Comparison of ENCODE assay signal across 11 mouse cellular contexts in the genomic region with DNA sequence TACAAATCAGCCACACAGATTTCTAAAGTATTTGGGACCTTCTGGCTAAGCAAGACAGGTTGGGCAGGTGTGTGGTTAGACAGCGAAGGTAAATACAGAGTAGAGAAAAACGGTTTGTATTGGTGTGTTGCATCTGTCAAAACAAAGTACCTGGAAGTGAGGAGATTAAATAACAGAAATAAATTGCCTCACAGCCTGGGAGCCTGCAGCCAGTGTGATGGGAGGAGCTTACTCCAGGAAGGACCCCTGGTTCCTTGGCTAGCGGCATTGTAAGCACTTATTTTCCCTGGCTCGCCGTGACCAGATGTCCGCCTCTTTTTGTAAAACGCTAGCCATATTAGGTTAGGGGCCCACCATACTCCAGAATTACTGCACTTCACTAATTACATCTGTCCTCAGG. TPM values are rescaled to one million over a fixed set of nuclear protein-coding genes. Genes with fewer than 3 reads are reported as not detected.
A peak's percentile ranks its signal among the peaks of the same experiment; 100 is the strongest.
DNase-seq lines count a peak whose midpoint lies in the region; ATAC-seq and TF ChIP-seq lines count a peak whose summit lies in the region.
"Had no signal": no experiment of that assay in that cellular context is flagged by ENCODE, and none has a peak within 500 bp of the region (broad histone marks: within the 10 kb centered on the region; RNA-seq: fewer than 3 reads in every experiment).

No protein-coding gene starts in this region.

- no peak overlapping the region for H3K9ac ChIP-seq in hindbrain, embryonic 11.5 days (ENCODE audit: low read depth, low read length)
- H3K9ac ChIP-seq in hindbrain, postnatal 0 days (replicated peaks; ENCODE audit: low read length): no peak overlapping the region
- H3K9ac ChIP-seq in forebrain, embryonic 15.5 days (replicated peaks): peak overlapping the region; percentile 87
- H3K9ac ChIP-seq in limb, embryonic 11.5 days (ENCODE audit: low read length): no peak overlapping the region
- H3K9ac ChIP-seq in neural tube, embryonic 13.5 days: peak overlapping the region; percentile 91; the same call in 1 of the 2 replicates

- H3K27me3 ChIP-seq in hindbrain, embryonic 11.5 days (ENCODE audit: control insufficient read depth, insufficient read depth, low read length): no peaks in the 10 kb centered on the region
- no peaks in the 10 kb centered on the region for H3K27me3 ChIP-seq in hindbrain, postnatal 0 days (ENCODE audit: insufficient read depth, low read length)
- no peaks in the 10 kb centered on the region for H3K27me3 ChIP-seq in forebrain, embryonic 15.5 days
- no peaks in the 10 kb centered on the region; the same call in 1 of the 2 replicates for H3K27me3 ChIP-seq in limb, embryonic 11.5 days (ENCODE audit: control insufficient read depth, insufficient read depth, low read length)
- H3K27me3 ChIP-seq in neural tube, embryonic 13.5 days: no peaks in the 10 kb centered on the region; the same call in 1 of the 2 replicates

- DNase-seq in hindbrain, embryonic 11.5 days (ENCODE audit: low spot score): peak; percentile 30
- DNase-seq in hindbrain, postnatal 0 days (ENCODE audit: low spot score): no peak
- DNase-seq in limb, embryonic 11.5 days (ENCODE audit: low spot score): peak; percentile 54
- DNase-seq in left cerebral cortex, adult 18-20 months (ENCODE audit: low spot score in 2 of 2): no peak
- DNase-seq: kidney, adult 11 months had no signal

- H3K4me3 ChIP-seq in hindbrain, embryonic 11.5 days (ENCODE audit: low read depth, low read length): no peak overlapping the region
- no peak overlapping the region for H3K4me3 ChIP-seq in hindbrain, postnatal 0 days (ENCODE audit: low read length)
- peak overlapping the region; percentile 64; the same call in 1 of the 2 replicates for H3K4me3 ChIP-seq in forebrain, embryonic 15.5 days
- H3K4me3 ChIP-seq in limb, embryonic 11.5 days (ENCODE audit: low read depth, low read length): no peak overlapping the region
- H3K4me3 ChIP-seq in neural tube, embryonic 13.5 days: peak overlapping the region; percentile 66; the same call in 1 of the 2 replicates

- H3K27ac ChIP-seq in hindbrain, embryonic 11.5 days (ENCODE audit: low read depth, low read length): peak overlapping the region; percentile 39; the same call in 1 of the 2 replicates
- no peak overlapping the region for H3K27ac ChIP-seq in hindbrain, postnatal 0 days
- peak overlapping the region; percentile 97 for H3K27ac ChIP-seq in forebrain, embryonic 15.5 days (replicated peaks)
- no peak overlapping the region for H3K27ac ChIP-seq in limb, embryonic 11.5 days (replicated peaks; ENCODE audit: low read depth, low read length)
- peak overlapping the region; percentile 98 for H3K27ac ChIP-seq in neural tube, embryonic 13.5 days (replicated peaks)
- H3K27ac ChIP-seq: heart, embryonic 13.5 days had no signal

- WGBS in hindbrain, embryonic 11.5 days: 18% methylated on average over 7 of the region's 7 CpGs
- 32% methylated on average over 7 of the region's 7 CpGs for WGBS in hindbrain, postnatal 0 days
- WGBS in forebrain, embryonic 15.5 days: 18% methylated on average over 7 of the region's 7 CpGs
- 10% methylated on average over 7 of the region's 7 CpGs for WGBS in limb, embryonic 11.5 days
- 13% methylated on average over 7 of the region's 7 CpGs for WGBS in neural tube, embryonic 13.5 days

- H3K4me2 ChIP-seq in hindbrain, embryonic 11.5 days (replicated peaks; ENCODE audit: low read depth, low read length): no peak overlapping the region
- H3K4me2 ChIP-seq in hindbrain, postnatal 0 days (ENCODE audit: low read depth, low read length): no peak overlapping the region; the same call in 1 of the 2 replicates
- H3K4me2 ChIP-seq in forebrain, embryonic 15.5 days (replicated peaks): peak overlapping the region; percentile 62
- no peak overlapping the region for H3K4me2 ChIP-seq in limb, embryonic 11.5 days (ENCODE audit: low read depth, severe bottlenecking)
- peak overlapping the region; percentile 79 for H3K4me2 ChIP-seq in neural tube, embryonic 13.5 days

- H3K4me1 ChIP-seq in hindbrain, embryonic 11.5 days (replicated peaks; ENCODE audit: control insufficient read depth, insufficient read depth, low read length): peaks cover 18% of the 10 kb centered on the region
- no peaks in the 10 kb centered on the region for H3K4me1 ChIP-seq in hindbrain, postnatal 0 days (ENCODE audit: insufficient read depth, low read length)
- H3K4me1 ChIP-seq in forebrain, embryonic 15.5 days: peaks cover 64% of the 10 kb centered on the region
- peaks cover 20% of the 10 kb centered on the region for H3K4me1 ChIP-seq in limb, embryonic 11.5 days (ENCODE audit: control insufficient read depth, insufficient read depth, low read length)
- H3K4me1 ChIP-seq in neural tube, embryonic 13.5 days (replicated peaks): peaks cover 86% of the 10 kb centered on the region

- TF ChIP-seq CTCF in hindbrain, postnatal 0 days (IDR thresholded peaks at IDR 0.05; ENCODE audit: low read depth): no peak

- H3K9me3 ChIP-seq in hindbrain, embryonic 11.5 days (ENCODE audit: control insufficient read depth, low read length): no peaks in the 10 kb centered on the region
- no peaks in the 10 kb centered on the region for H3K9me3 ChIP-seq in hindbrain, postnatal 0 days (ENCODE audit: low read length)
- no peaks in the 10 kb centered on the region for H3K9me3 ChIP-seq in forebrain, embryonic 15.5 days
- H3K9me3 ChIP-seq in limb, embryonic 11.5 days (ENCODE audit: control insufficient read depth, low read length): no peaks in the 10 kb centered on the region
- H3K9me3 ChIP-seq in neural tube, embryonic 13.5 days: no peaks in the 10 kb centered on the region
- H3K9me3 ChIP-seq: G1E; heart, embryonic 13.5 days had no signal

- no peaks in the 10 kb centered on the region for H3K36me3 ChIP-seq in hindbrain, embryonic 11.5 days (ENCODE audit: control insufficient read depth, insufficient read depth, low read length)
- no peaks in the 10 kb centered on the region for H3K36me3 ChIP-seq in hindbrain, postnatal 0 days (ENCODE audit: insufficient read depth, low read length)
- no peaks in the 10 kb centered on the region for H3K36me3 ChIP-seq in forebrain, embryonic 15.5 days
- H3K36me3 ChIP-seq in limb, embryonic 11.5 days (ENCODE audit: control insufficient read depth, insufficient read depth, low read length): no peaks in the 10 kb centered on the region
- H3K36me3 ChIP-seq in neural tube, embryonic 13.5 days: no peaks in the 10 kb centered on the region
- H3K36me3 ChIP-seq: G1E; heart, embryonic 13.5 days had no signal

- no peak for ATAC-seq in hindbrain, embryonic 11.5 days (ENCODE audit: low FRiP score)
- ATAC-seq in hindbrain, postnatal 0 days: no peak
- ATAC-seq in forebrain, embryonic 15.5 days (replicated peaks): no peak
- ATAC-seq in limb, embryonic 11.5 days (ENCODE audit: insufficient number of reproducible peaks, low FRiP score, low TSS enrichment, low read depth): no peak
- no peak for ATAC-seq in neural tube, embryonic 13.5 days (ENCODE audit: low read depth)
- no peak for ATAC-seq in megakaryocyte, adult 5-6 weeks (ENCODE audit: poor library complexity, severe bottlenecking)
- no peak for ATAC-seq in megakaryocyte progenitor cell, adult 5-6 weeks (replicated peaks; ENCODE audit: poor library complexity)

RNA-seq across cellular contexts. Expression of gene Trim2, which starts 45.8 kb away (rescaled TPM):
- polyA plus RNA-seq in hindbrain, embryonic 11.5 days (2014; fragmentation: Nextera tagmentation; extraction: Ambion mirVana): 104 and 109 TPM in 2 replicates
- total RNA-seq in hindbrain, postnatal 0 days (2014; rRNA removed): 217 and 236 TPM in 2 replicates
- 116 and 130 TPM in 2 replicates for polyA plus RNA-seq in hindbrain, postnatal 0 days (2015; fragmentation: Nextera tagmentation; extraction: Ambion mirVana)
- polyA plus RNA-seq in forebrain, embryonic 15.5 days (2015; fragmentation: Nextera tagmentation; extraction: Ambion mirVana): 188 and 194 TPM in 2 replicates
- polyA plus RNA-seq in limb, embryonic 11.5 days (2014; fragmentation: Nextera tagmentation; extraction: Ambion mirVana): 12.4 and 13.5 TPM in 2 replicates
- polyA plus RNA-seq in neural tube, embryonic 13.5 days (2015; fragmentation: Nextera tagmentation; extraction: Ambion mirVana): 126 and 142 TPM in 2 replicates
- total RNA-seq in left cerebral cortex, adult 18-20 months (2021): 100 to 1,000 TPM; 246 to 258 TPM
- 0.62 TPM in 1 of 2 replicates, not detected in the other for total RNA-seq in megakaryocyte, adult 5-6 weeks (2015)
- 0.99 and 1.7 TPM in 2 replicates for total RNA-seq in megakaryocyte, adult 5-6 weeks (2017)
- total RNA-seq in megakaryocyte progenitor cell, adult 5-6 weeks (2015): 0.39 and 1.5 TPM in 2 replicates
- 0.46 and 1.1 TPM in 2 replicates for total RNA-seq in megakaryocyte progenitor cell, adult 5-6 weeks (2017)
- polyA plus RNA-seq: G1E had no signal

Comparison
In these comparisons a context has a peak if more than half of its experiments do, and no peak if none do; other contexts are left out.
1. DNase-seq: peak in hindbrain, embryonic 11.5 days (single experiment) and limb, embryonic 11.5 days (single experiment); none in hindbrain, postnatal 0 days (single experiment) and left cerebral cortex, adult 18-20 months (0 of 2).
2. H3K27ac ChIP-seq: peak in hindbrain, embryonic 11.5 days (single experiment), forebrain, embryonic 15.5 days (single experiment) and neural tube, embryonic 13.5 days (single experiment); none in hindbrain, postnatal 0 days (single experiment) and limb, embryonic 11.5 days (single experiment).
3. H3K4me2 ChIP-seq: peak in forebrain, embryonic 15.5 days (single experiment) and neural tube, embryonic 13.5 days (single experiment); none in hindbrain, embryonic 11.5 days (single experiment), hindbrain, postnatal 0 days (single experiment) and limb, embryonic 11.5 days (single experiment).
4. H3K4me3 ChIP-seq: peak in forebrain, embryonic 15.5 days (single experiment) and neural tube, embryonic 13.5 days (single experiment); none in hindbrain, embryonic 11.5 days (single experiment), hindbrain, postnatal 0 days (single experiment) and limb, embryonic 11.5 days (single experiment).
5. H3K9ac ChIP-seq: peak in forebrain, embryonic 15.5 days (single experiment) and neural tube, embryonic 13.5 days (single experiment); none in hindbrain, embryonic 11.5 days (single experiment), hindbrain, postnatal 0 days (single experiment) and limb, embryonic 11.5 days (single experiment).